Mouse (Mus musculus): ENCODE results near the gene Gipc3. TPM values are rescaled to one million over a fixed set of nuclear protein-coding genes. Genes with fewer than 3 reads are reported as not detected.

Gipc3 gene
- total and polyA plus RNA-seq, 2 experiments from 2014 or later, result 0.16 TPM; not detected in 1

DNA sequence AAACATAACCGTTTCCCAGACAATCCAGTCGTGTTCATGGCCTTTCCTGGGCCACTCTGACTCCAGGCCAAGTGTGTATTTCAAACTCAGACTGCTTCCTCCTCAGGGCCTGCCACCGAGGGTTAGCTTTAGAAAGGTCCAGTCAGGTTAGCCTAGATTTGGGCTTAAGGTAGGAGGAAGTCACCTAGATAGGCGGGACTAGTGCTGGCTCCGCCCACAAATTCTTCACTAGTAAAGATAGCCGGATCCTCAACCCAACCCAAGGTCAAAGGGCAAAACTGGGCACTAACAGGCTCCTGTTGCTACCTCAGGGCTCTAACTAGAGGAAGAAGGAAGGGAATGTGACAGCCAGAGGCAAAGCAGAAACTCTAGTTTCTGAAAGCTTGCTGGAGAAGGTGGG, 56.5 kb downstream of the Gipc3 start:
- H3K9ac ChIP-seq (replicated peaks; ENCODE audit: low read length), result no peak overlapping the region
- no peaks in the 10 kb centered on the region for H3K9me3 ChIP-seq (ENCODE audit: low read length)
- 0 out of 2 replicates have a peak, but pooled peaks cover 2% of the 10 kb centered on the region for H3K4me1 ChIP-seq (ENCODE audit: insufficient read depth, low read length)
- H3K4me2 ChIP-seq (ENCODE audit: low read depth, low read length), result no peak overlapping the region
- H3K36me3 ChIP-seq (ENCODE audit: insufficient read depth, low read length), result no peaks in the 10 kb centered on the region
- ATAC-seq (no peak), DNase-seq (ENCODE audit: low spot score) (no peak)
- no peak overlapping the region for H3K4me3 ChIP-seq (ENCODE audit: low read length)
- peaks cover 6% of the 10 kb centered on the region; the same call in 1 of the 2 replicates for H3K27me3 ChIP-seq (ENCODE audit: insufficient read depth, low read length)
- TF ChIP-seq CTCF (IDR thresholded peaks at IDR 0.05; ENCODE audit: low read depth), result no peak
- H3K27ac ChIP-seq, result no peak overlapping the region
- 51% methylated on average over 6 of the region's 6 CpGs for WGBS

DNA sequence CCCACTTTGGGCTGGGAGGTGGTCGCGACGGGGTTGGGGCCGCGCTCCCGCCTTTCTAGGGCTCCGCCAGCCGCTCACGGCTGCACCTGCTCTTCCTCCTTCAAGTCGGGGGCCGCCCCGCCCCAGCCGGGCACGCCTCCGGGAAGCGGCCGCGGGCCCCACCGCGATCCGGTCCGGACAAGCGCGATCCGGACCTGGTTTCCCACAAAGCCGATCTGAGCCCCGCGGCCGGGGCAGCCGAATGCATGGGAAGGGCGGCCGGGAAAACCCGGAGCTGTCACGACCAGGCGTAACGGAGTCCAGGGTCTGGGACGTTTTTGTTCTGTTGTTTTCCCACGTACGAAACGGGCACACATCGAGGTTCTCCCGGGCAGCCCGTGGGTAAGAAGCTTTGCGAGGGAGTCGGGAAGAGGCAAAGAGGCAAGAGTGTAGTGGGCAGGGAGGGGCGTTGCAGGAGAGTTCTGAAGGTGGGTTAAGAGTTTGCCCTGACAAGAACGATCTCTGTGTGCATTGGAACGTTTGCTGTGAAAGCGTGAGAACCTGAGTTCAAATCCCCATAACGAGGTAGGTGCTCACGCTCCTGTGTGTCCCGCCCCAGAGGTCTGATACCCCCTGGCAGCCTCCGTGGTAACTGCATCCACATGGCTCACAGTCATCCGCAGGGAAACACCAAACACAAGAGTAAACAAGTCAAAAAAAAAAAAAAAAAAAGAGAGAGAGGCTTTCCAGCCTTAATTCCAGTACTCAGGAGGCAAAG, 57.2 kb downstream of the Gipc3 start:
- DNase-seq (ENCODE audit: low spot score) (peak; percentile 93), ATAC-seq (peak; percentile 79)
- 2% methylated on average over 49 of the region's 54 CpGs for WGBS
- TF ChIP-seq CTCF (IDR thresholded peaks at IDR 0.05; ENCODE audit: low read depth), result no peak; the same call in 1 of the 2 replicates
- Histone ChIP-seq H3K4me3 (ENCODE audit: low read length) (peak overlapping the region; percentile 46), H3K4me1 (ENCODE audit: insufficient read depth, low read length) (0 out of 2 replicates have a peak, but pooled peaks cover 2% of the 10 kb centered on the region), H3K4me2 (ENCODE audit: low read depth, low read length) (peak overlapping the region; percentile 71), H3K27me3 (ENCODE audit: insufficient read depth, low read length) (peaks cover 6% of the 10 kb centered on the region; the same call in 1 of the 2 replicates), H3K27ac (no peak overlapping the region), H3K9ac (replicated peaks; ENCODE audit: low read length) (peak overlapping the region; percentile 50), H3K9me3 (ENCODE audit: low read length) (no peaks in the 10 kb centered on the region), H3K36me3 (ENCODE audit: insufficient read depth, low read length) (no peaks in the 10 kb centered on the region)

Small RNAs within 50 kb of the gene (microRNA-seq; reads per million reads assigned to microRNA genes)
- gene Mir6913, result 0 to 0.71 reads per million in 2 experiments

Other genes starting within 250 kb of the Gipc3 start
Only the 30 nearest of the 33 such genes appear.
- 37.3 and 38.4 TPM in 2 replicates for gene Zbtb7a, start 208.0 kb downstream of the Gipc3 start, total RNA-seq (2014; rRNA removed)
- gene Zbtb7a, start 208.0 kb downstream of the Gipc3 start, polyA plus RNA-seq (2015; fragmentation: Nextera tagmentation; extraction: Ambion mirVana), result 22.0 and 22.3 TPM in 2 replicates
- 33.9 and 46.4 TPM in 2 replicates for gene Pias4, start 175.3 kb downstream of the Gipc3 start, total RNA-seq (2014; rRNA removed)
- 32.0 and 33.7 TPM in 2 replicates for gene Pias4, start 175.3 kb downstream of the Gipc3 start, polyA plus RNA-seq (2015; fragmentation: Nextera tagmentation; extraction: Ambion mirVana)
- gene Eef2, start 166.6 kb downstream of the Gipc3 start, total RNA-seq (2014; rRNA removed), result 2,095 and 2,196 TPM in 2 replicates
- 422 and 434 TPM in 2 replicates for gene Eef2, start 166.6 kb downstream of the Gipc3 start, polyA plus RNA-seq (2015; fragmentation: Nextera tagmentation; extraction: Ambion mirVana)
- gene Dapk3, start 160.3 kb downstream of the Gipc3 start, total RNA-seq (2014; rRNA removed), result 69.7 and 80.9 TPM in 2 replicates
- 52.3 and 56.1 TPM in 2 replicates for gene Dapk3, start 160.3 kb downstream of the Gipc3 start, polyA plus RNA-seq (2015; fragmentation: Nextera tagmentation; extraction: Ambion mirVana)
- not detected in 2 replicates for gene 4930442H23Rik, start 159.4 kb downstream of the Gipc3 start, total RNA-seq (2014; rRNA removed)
- gene 4930442H23Rik, start 159.4 kb downstream of the Gipc3 start, polyA plus RNA-seq (2015; fragmentation: Nextera tagmentation; extraction: Ambion mirVana), result 0.26 TPM in 1 of 2 replicates, not detected in the other
- 0.31 and 0.58 TPM in 2 replicates for gene Nmrk2, start 141.2 kb downstream of the Gipc3 start, total RNA-seq (2014; rRNA removed)
- 0.15 and 0.25 TPM in 2 replicates for gene Nmrk2, start 141.2 kb downstream of the Gipc3 start, polyA plus RNA-seq (2015; fragmentation: Nextera tagmentation; extraction: Ambion mirVana)
- gene Atcay, start 112.4 kb downstream of the Gipc3 start, total RNA-seq (2014; rRNA removed), result 169 and 197 TPM in 2 replicates
- gene Atcay, start 112.4 kb downstream of the Gipc3 start, polyA plus RNA-seq (2015; fragmentation: Nextera tagmentation; extraction: Ambion mirVana), result 66.7 and 70.2 TPM in 2 replicates
- gene Zfr2, start 110.1 kb downstream of the Gipc3 start, total RNA-seq (2014; rRNA removed), result 64.1 and 89.3 TPM in 2 replicates
- gene Zfr2, start 110.1 kb downstream of the Gipc3 start, polyA plus RNA-seq (2015; fragmentation: Nextera tagmentation; extraction: Ambion mirVana), result 21.7 and 21.9 TPM in 2 replicates
- gene Matk, start 90.3 kb downstream of the Gipc3 start, total RNA-seq (2014; rRNA removed), result 86.9 and 121 TPM in 2 replicates
- 82.3 and 82.7 TPM in 2 replicates for gene Matk, start 90.3 kb downstream of the Gipc3 start, polyA plus RNA-seq (2015; fragmentation: Nextera tagmentation; extraction: Ambion mirVana)
- gene Mrpl54, start 76.3 kb downstream of the Gipc3 start, total RNA-seq (2014; rRNA removed), result 106 and 113 TPM in 2 replicates
- gene Mrpl54, start 76.3 kb downstream of the Gipc3 start, polyA plus RNA-seq (2015; fragmentation: Nextera tagmentation; extraction: Ambion mirVana), result 159 and 170 TPM in 2 replicates
- 61.0 and 63.6 TPM in 2 replicates for gene Apba3, start 76.3 kb downstream of the Gipc3 start, total RNA-seq (2014; rRNA removed)
- 24.0 and 27.6 TPM in 2 replicates for gene Apba3, start 76.3 kb downstream of the Gipc3 start, polyA plus RNA-seq (2015; fragmentation: Nextera tagmentation; extraction: Ambion mirVana)
- gene Tjp3, start 51.7 kb downstream of the Gipc3 start, total RNA-seq (2014; rRNA removed), result 2.9 and 6.0 TPM in 2 replicates
- gene Tjp3, start 51.7 kb downstream of the Gipc3 start, polyA plus RNA-seq (2015; fragmentation: Nextera tagmentation; extraction: Ambion mirVana), result 3.9 and 5.2 TPM in 2 replicates
- 223 and 242 TPM in 2 replicates for gene Pip5k1c, start 50.3 kb downstream of the Gipc3 start, total RNA-seq (2014; rRNA removed)
- 97.4 and 108 TPM in 2 replicates for gene Pip5k1c, start 50.3 kb downstream of the Gipc3 start, polyA plus RNA-seq (2015; fragmentation: Nextera tagmentation; extraction: Ambion mirVana)
- 24.3 and 46.2 TPM in 2 replicates for gene Cactin, start 22.2 kb downstream of the Gipc3 start, total RNA-seq (2014; rRNA removed)
- gene Cactin, start 22.2 kb downstream of the Gipc3 start, polyA plus RNA-seq (2015; fragmentation: Nextera tagmentation; extraction: Ambion mirVana), result 19.6 and 20.2 TPM in 2 replicates
- 2.6 TPM in 2 replicates for gene Tbxa2r, start 14.5 kb downstream of the Gipc3 start, total RNA-seq (2014; rRNA removed)
- gene Tbxa2r, start 14.5 kb downstream of the Gipc3 start, polyA plus RNA-seq (2015; fragmentation: Nextera tagmentation; extraction: Ambion mirVana), result 4.0 and 4.3 TPM in 2 replicates
- gene Hmg20b, start 7.2 kb upstream of the Gipc3 start, total RNA-seq (2014; rRNA removed), result 20.8 and 28.5 TPM in 2 replicates
- 36.8 and 41.1 TPM in 2 replicates for gene Hmg20b, start 7.2 kb upstream of the Gipc3 start, polyA plus RNA-seq (2015; fragmentation: Nextera tagmentation; extraction: Ambion mirVana)
- gene Mfsd12, start 14.2 kb upstream of the Gipc3 start, total RNA-seq (2014; rRNA removed), result 34.4 and 38.1 TPM in 2 replicates
- gene Mfsd12, start 14.2 kb upstream of the Gipc3 start, polyA plus RNA-seq (2015; fragmentation: Nextera tagmentation; extraction: Ambion mirVana), result 13.6 TPM in 2 replicates
- not detected in 2 replicates for gene 4930404N11Rik, start 22.6 kb upstream of the Gipc3 start, total RNA-seq (2014; rRNA removed)
- gene 4930404N11Rik, start 22.6 kb upstream of the Gipc3 start, polyA plus RNA-seq (2015; fragmentation: Nextera tagmentation; extraction: Ambion mirVana), result 0.25 and 0.99 TPM in 2 replicates
- gene Fzr1, start 35.2 kb upstream of the Gipc3 start, total RNA-seq (2014; rRNA removed), result 106 and 118 TPM in 2 replicates
- gene Fzr1, start 35.2 kb upstream of the Gipc3 start, polyA plus RNA-seq (2015; fragmentation: Nextera tagmentation; extraction: Ambion mirVana), result 131 and 134 TPM in 2 replicates
- 146 TPM in 2 replicates for gene Dohh, start 41.2 kb upstream of the Gipc3 start, total RNA-seq (2014; rRNA removed)
- gene Dohh, start 41.2 kb upstream of the Gipc3 start, polyA plus RNA-seq (2015; fragmentation: Nextera tagmentation; extraction: Ambion mirVana), result 111 and 114 TPM in 2 replicates
- gene Gm48551, start 41.2 kb upstream of the Gipc3 start, total RNA-seq (2014; rRNA removed), result 2.1 and 3.3 TPM in 2 replicates
- 5.3 and 7.0 TPM in 2 replicates for gene Gm48551, start 41.2 kb upstream of the Gipc3 start, polyA plus RNA-seq (2015; fragmentation: Nextera tagmentation; extraction: Ambion mirVana)
- 7.5 TPM in 2 replicates for gene Gm48552, start 45.7 kb upstream of the Gipc3 start, total RNA-seq (2014; rRNA removed)
- 2.7 and 4.0 TPM in 2 replicates for gene Gm48552, start 45.7 kb upstream of the Gipc3 start, polyA plus RNA-seq (2015; fragmentation: Nextera tagmentation; extraction: Ambion mirVana)
- 2.9 and 3.7 TPM in 2 replicates for gene Smim24, start 49.8 kb upstream of the Gipc3 start, total RNA-seq (2014; rRNA removed)
- gene Smim24, start 49.8 kb upstream of the Gipc3 start, polyA plus RNA-seq (2015; fragmentation: Nextera tagmentation; extraction: Ambion mirVana), result 1.4 and 1.7 TPM in 2 replicates
- 17.2 and 26.5 TPM in 2 replicates for gene Nfic, start 112.4 kb upstream of the Gipc3 start, total RNA-seq (2014; rRNA removed)
- gene Nfic, start 112.4 kb upstream of the Gipc3 start, polyA plus RNA-seq (2015; fragmentation: Nextera tagmentation; extraction: Ambion mirVana), result 33.8 and 34.6 TPM in 2 replicates
- 93.9 and 128 TPM in 2 replicates for gene Celf5, start 139.4 kb upstream of the Gipc3 start, total RNA-seq (2014; rRNA removed)
- 40.1 and 43.2 TPM in 2 replicates for gene Celf5, start 139.4 kb upstream of the Gipc3 start, polyA plus RNA-seq (2015; fragmentation: Nextera tagmentation; extraction: Ambion mirVana)
- 124 and 170 TPM in 2 replicates for gene Ncln, start 153.1 kb upstream of the Gipc3 start, total RNA-seq (2014; rRNA removed)
- gene Ncln, start 153.1 kb upstream of the Gipc3 start, polyA plus RNA-seq (2015; fragmentation: Nextera tagmentation; extraction: Ambion mirVana), result 66.3 and 66.5 TPM in 2 replicates
- 0.40 and 1.3 TPM in 2 replicates for gene S1pr4, start 156.9 kb upstream of the Gipc3 start, total RNA-seq (2014; rRNA removed)
- 0.38 and 0.40 TPM in 2 replicates for gene S1pr4, start 156.9 kb upstream of the Gipc3 start, polyA plus RNA-seq (2015; fragmentation: Nextera tagmentation; extraction: Ambion mirVana)
- gene Gna15, start 181.0 kb upstream of the Gipc3 start, total RNA-seq (2014; rRNA removed), result 2.5 and 9.8 TPM in 2 replicates
- gene Gna15, start 181.0 kb upstream of the Gipc3 start, polyA plus RNA-seq (2015; fragmentation: Nextera tagmentation; extraction: Ambion mirVana), result 1.2 and 1.9 TPM in 2 replicates
- 121 and 139 TPM in 2 replicates for gene Gna11, start 201.9 kb upstream of the Gipc3 start, total RNA-seq (2014; rRNA removed)
- 95.6 and 105 TPM in 2 replicates for gene Gna11, start 201.9 kb upstream of the Gipc3 start, polyA plus RNA-seq (2015; fragmentation: Nextera tagmentation; extraction: Ambion mirVana)
- 611 and 635 TPM in 2 replicates for gene Aes, start 216.2 kb upstream of the Gipc3 start, total RNA-seq (2014; rRNA removed)
- 803 and 834 TPM in 2 replicates for gene Aes, start 216.2 kb upstream of the Gipc3 start, polyA plus RNA-seq (2015; fragmentation: Nextera tagmentation; extraction: Ambion mirVana)

Measured in hindbrain, postnatal 0 days (tissue).